Mouse (Mus musculus) forebrain, embryonic 13.5 days (tissue): Measurements from ENCODE around the gene Tent5b. TPM values are rescaled to one million over a fixed set of nuclear protein-coding genes. Genes with fewer than 3 reads are reported as not detected.
A peak's percentile ranks its signal among the peaks of the same experiment; 100 is the strongest.

Experiments used
- ATAC-seq: fragments of 200-750 bp; cut with Nextera tagmentation; 2 replicates; pipeline ENCODE4 v1.8.0; 2017
- H3K27ac ChIP-seq: fragments of 300-500 bp; sonication (generic); 2 replicates; pipeline ENCODE4 v1.5.1; 2015; ENCODE audit warnings: inconsistent platforms, mild to moderate bottlenecking, moderate library complexity
- H3K27me3 ChIP-seq: fragments of 300-500 bp; sonication (generic); 2 replicates; pipeline ENCODE4 v1.6.1; 2015; ENCODE audit warnings: mild to moderate bottlenecking, inconsistent platforms
- H3K36me3 ChIP-seq: fragments of 300-500 bp; sonication (generic); 2 replicates; pipeline ENCODE4 v1.6.1; 2015; ENCODE audit warnings: mild to moderate bottlenecking, inconsistent platforms; ENCODE audit not compliant: poor library complexity, severe bottlenecking
- H3K4me1 ChIP-seq: fragments of 300-500 bp; sonication (generic); 2 replicates; pipeline ENCODE4 v1.6.1; 2015; ENCODE audit warnings: inconsistent platforms
- H3K4me2 ChIP-seq: fragments of 300-500 bp; sonication (generic); 2 replicates; pipeline ENCODE4 v1.6.1; 2015; ENCODE audit warnings: inconsistent platforms, mild to moderate bottlenecking, moderate library complexity
- H3K4me3 ChIP-seq: fragments of 300-500 bp; sonication (generic); 2 replicates; pipeline ENCODE4 v1.5.1; 2015; ENCODE audit warnings: mild to moderate bottlenecking, inconsistent platforms
- H3K9ac ChIP-seq: fragments of 300-500 bp; sonication (generic); 2 replicates; pipeline ENCODE4 v1.6.1; 2015; ENCODE audit warnings: mild to moderate bottlenecking, inconsistent platforms
- H3K9me3 ChIP-seq: fragments of 300-500 bp; sonication (generic); replicated peaks from 2 replicates; pipeline ENCODE4 v1.6.1; 2016; ENCODE audit warnings: inconsistent platforms
- WGBS: fragments of 180-500 bp; shearing (Covaris S2); methylation state at CpG from one replicate; pipeline ENCODE4 v1.1.7; 2015; 5-methylcytosine and 5-hydroxymethylcytosine counted together
- polyA plus RNA-seq: library from polyadenylated mRNA; unstranded; fragments of >200 nt; fragmentation: Nextera tagmentation; extraction: Ambion mirVana; gene quantifications from 2 replicates; pipeline ENCODE4 v1.2.1, GENCODE M21; 2015

The Tent5b gene
- 0.27 TPM in 1 of 2 replicates, not detected in the other for polyA plus RNA-seq

DNA sequence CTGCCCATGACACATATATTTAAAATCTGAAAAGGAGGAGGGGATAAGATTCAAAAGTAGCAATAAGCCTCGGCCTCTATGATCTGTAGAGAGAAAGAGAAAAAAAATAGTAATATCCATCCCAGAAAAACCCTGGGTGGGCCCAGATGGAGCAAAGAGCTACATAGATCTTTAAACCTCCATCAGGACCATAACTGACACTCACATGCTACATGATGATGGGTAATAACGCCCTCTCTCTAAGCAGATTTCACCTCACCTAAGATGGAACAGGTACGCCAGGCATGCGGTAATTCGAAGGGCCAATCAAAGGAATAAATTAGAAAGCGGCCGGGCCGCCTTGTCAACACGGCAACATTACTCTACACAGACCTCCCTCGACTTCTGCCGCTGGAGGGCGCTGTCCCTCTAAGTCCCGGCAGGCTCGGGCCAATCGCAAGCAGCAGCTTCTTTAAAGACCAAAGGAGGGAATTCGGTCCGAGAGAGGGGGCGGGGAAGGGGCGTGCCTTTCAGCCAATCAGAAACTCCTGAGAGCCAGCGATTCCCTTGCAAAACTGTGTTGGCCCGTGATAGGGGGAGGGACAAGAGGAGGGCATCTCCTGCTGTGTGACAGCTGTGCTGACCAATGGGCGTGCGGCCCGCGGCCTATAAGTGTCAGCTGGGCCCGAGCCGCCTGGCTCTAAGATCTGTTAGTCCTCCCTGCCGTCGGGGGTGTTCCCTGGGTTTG lies at the start of gene Tent5b:
TSS of gene Tent5b (plus strand) at position 675 of the 727 bp plus-strand sequence.
- Histone ChIP-seq H3K27ac (no peak within 1 kb of the TSS), H3K4me2 (peak within 1 kb of the TSS; percentile 59), H3K36me3 (no peaks in the 10 kb centered on the region), H3K27me3 (peaks cover 69% of the 10 kb centered on the region), H3K4me3 (peak within 1 kb of the TSS; percentile 46), H3K9ac (peak within 1 kb of the TSS; percentile 52), H3K4me1 (peaks cover 12% of the 10 kb centered on the region; the same call in 1 of the 2 replicates), H3K9me3 (no peaks in the 10 kb centered on the region)
- WGBS: 2% methylated on average over 29 of the region's 29 CpGs
- peak; percentile 98 for ATAC-seq

DNA sequence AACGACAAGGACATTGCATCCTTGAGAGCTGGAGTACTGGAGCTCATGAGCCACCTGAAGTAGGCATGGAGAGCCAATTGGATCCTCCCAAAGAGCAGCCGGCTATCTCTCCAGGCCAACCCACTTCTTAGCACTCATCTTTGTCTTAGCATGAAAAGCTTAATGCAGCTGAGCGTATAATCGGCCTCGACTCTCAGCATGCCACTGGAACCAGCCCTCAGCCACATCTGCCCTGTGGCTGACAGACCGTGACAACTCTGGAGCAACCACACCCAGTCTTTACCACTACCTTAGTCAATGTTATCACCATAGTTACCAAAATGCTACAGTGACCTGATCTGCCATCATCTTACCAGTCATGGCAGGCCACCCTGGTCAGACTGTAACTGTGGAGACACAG lies 48.4 kb upstream of the Tent5b start:
- Histone ChIP-seq H3K9ac (no peak overlapping the region), H3K36me3 (no peaks in the 10 kb centered on the region), H3K27me3 (no peaks in the 10 kb centered on the region), H3K4me3 (no peak overlapping the region), H3K4me1 (peaks cover 14% of the 10 kb centered on the region), H3K9me3 (no peaks in the 10 kb centered on the region), H3K4me2 (no peak overlapping the region), H3K27ac (no peak overlapping the region)
- 51% methylated on average over 6 of the region's 6 CpGs for whole genome bisulfite sequencing
- no peak for ATAC-seq

DNA sequence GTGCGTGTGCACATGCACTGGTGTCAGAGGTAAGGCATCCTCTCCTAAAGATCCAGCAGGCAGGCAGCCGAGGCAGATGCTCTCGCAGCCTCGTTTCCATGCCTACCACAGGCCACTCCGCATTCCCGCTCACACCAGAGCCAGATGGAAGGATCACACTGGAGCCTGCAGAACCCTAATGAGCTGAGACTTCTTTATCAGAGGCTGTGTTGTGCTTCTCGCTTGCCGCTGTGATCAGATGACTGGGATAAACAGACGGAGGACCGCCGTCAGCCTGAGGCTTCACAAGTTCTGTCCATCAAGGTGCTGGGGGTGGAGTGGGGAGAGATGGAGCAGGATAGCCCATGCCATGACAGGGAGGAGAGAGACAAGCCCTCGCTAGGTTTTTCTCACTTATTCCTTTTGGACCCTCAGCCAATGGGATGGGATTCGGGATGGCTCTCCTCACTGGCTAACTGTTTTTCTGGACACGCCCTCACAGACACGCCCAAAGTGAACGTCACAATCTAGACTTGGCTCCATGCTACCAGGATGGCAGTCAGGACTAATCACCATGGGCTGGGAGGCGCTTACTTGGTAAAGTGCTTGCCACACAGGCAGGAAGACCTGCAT lies 47.3 kb upstream of the Tent5b start:
- Histone ChIP-seq H3K9ac (no peak overlapping the region), H3K36me3 (no peaks in the 10 kb centered on the region), H3K4me3 (no peak overlapping the region), H3K4me2 (peak overlapping the region; percentile 41), H3K4me1 (peaks cover 14% of the 10 kb centered on the region), H3K27ac (peak overlapping the region; percentile 85), H3K27me3 (no peaks in the 10 kb centered on the region), H3K9me3 (no peaks in the 10 kb centered on the region)
- 25% methylated on average over 17 of the region's 17 CpGs for WGBS
- ATAC-seq: peak; percentile 89

DNA sequence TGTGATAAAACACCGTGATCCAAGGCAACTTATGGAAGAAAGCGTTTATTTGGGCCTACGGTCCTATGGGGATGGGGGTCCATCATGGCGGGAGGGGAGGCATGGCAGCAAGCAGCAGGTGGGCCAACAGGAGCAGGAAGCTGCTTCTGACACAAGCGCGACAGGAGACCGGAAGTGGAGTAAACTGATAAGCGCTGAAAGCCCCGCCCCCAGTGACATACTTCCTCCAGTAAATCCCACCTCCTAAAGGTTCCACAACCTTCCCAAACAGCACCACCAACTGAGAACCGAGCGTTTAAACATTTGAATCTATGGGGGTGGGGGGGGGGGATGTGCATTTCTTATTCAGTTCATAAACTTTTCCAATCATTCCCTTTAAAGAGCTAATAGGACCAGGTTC lies 44.0 kb upstream of the Tent5b start:
- Histone ChIP-seq H3K36me3 (no peaks in the 10 kb centered on the region), H3K4me3 (no peak overlapping the region), H3K9me3 (no peaks in the 10 kb centered on the region), H3K4me1 (peaks cover 30% of the 10 kb centered on the region), H3K27ac (no peak overlapping the region), H3K27me3 (no peaks in the 10 kb centered on the region), H3K4me2 (no peak overlapping the region), H3K9ac (no peak overlapping the region)
- no peak for ATAC-seq
- 94% methylated on average over 11 of the region's 11 CpGs for WGBS

DNA sequence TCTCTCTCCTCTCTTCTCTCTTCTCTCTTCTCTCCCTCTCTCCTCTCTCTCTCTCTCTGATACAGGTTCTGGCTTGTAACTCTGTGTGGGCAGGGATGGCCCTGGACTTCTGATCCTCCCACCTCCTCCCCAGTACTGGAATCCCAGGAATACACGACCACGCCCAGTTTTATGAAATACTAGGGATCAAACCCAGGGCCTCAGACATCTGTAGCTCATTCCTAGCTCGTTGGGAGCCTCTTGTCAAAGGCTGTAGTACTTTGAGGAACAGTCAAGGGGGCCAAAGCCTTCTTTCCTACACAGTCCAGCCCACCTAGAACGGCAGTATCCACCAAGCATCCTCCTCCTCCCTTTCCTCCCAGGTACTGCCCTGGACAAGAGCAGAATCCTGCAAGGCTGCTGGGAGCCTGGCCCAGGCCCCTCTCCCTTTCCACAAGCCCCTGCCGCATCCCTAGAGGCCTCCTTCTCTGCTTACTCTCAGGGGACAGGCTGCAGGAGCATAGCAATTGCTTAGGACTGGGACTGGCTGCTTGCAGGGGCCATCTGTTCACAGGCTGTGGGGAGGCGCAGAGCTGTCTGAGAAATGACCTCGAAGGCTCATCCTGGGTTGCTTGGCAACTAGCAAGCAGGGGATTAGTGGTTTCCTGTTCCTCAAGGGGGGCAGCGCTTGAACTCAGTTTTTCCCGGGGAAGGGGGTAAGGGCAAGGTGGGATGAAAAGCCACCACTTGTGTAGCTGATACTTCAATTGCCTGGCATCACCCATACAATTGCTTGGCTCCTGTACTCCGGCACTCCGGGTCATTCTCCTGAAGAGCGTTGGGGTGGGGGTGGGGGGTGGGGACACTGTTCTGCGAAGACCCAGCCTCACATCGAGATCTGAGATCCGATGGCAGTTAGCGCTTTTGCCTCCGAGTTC lies 40.2 kb upstream of the Tent5b start:
- peak overlapping the region; percentile 41 for H3K9ac ChIP-seq
- H3K9me3 ChIP-seq: no peaks in the 10 kb centered on the region
- ATAC-seq: peak; percentile 92
- no peaks in the 10 kb centered on the region for H3K27me3 ChIP-seq
- no peak overlapping the region for H3K4me3 ChIP-seq
- peaks cover 27% of the 10 kb centered on the region for H3K4me1 ChIP-seq
- H3K36me3 ChIP-seq: no peaks in the 10 kb centered on the region
- 9% methylated on average over 17 of the region's 17 CpGs for WGBS
- peak overlapping the region; percentile 90 for H3K27ac ChIP-seq
- peak overlapping the region; percentile 52 for H3K4me2 ChIP-seq

DNA sequence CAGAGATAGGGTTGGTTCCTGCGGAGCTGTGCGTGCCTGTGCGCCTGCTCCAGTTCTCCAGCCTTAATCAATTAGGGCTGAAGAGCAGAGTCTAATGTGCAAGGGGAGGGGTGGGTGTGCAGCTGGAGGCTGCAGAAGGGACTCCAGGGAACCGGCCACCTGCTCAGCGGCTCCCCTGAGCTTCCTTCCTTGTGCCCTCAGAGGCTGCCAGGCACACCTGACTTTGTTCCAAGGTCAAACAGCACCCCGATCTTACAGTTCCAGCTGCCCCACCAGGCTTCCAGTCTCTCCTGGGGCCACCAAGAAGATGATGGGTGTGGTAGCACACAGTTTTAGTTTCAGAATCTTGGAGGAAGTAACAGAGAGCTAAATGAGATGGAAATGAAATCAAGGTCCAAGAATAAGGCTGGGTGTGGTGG lies 39.5 kb upstream of the Tent5b start:
- 2% methylated on average over 6 of the region's 6 CpGs for WGBS
- Histone ChIP-seq H3K36me3 (no peaks in the 10 kb centered on the region), H3K27ac (peak overlapping the region; percentile 90), H3K27me3 (no peaks in the 10 kb centered on the region), H3K4me3 (no peak overlapping the region), H3K9me3 (no peaks in the 10 kb centered on the region), H3K9ac (0 out of 2 replicates have a peak overlapping the region, but pooled peaks have one; percentile 41), H3K4me1 (peaks cover 27% of the 10 kb centered on the region), H3K4me2 (peak overlapping the region; percentile 52)
- peak; percentile 79 for ATAC-seq

DNA sequence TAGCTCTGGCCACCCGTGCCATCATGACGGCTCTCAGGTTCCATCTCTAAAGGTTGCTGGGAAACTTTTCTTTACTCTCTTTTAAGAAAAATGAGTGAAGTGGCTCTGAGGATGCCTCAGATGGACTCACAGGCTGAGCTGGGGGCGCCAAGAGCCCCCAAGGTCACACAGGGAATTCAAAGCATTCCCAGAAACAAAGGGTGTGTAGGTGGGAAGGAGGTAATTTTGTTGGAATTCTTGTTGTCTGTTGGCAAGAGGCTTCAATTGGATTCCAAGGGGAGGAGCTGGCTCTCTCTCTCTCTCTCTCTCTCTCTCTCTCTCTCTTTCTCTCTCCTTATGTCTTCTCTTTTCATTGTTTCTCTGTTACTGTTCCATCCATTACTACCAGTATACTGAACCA lies 37.7 kb upstream of the Tent5b start:
- no peak overlapping the region for H3K4me3 ChIP-seq
- H3K27ac ChIP-seq: no peak overlapping the region
- no peaks in the 10 kb centered on the region for H3K36me3 ChIP-seq
- H3K9me3 ChIP-seq: no peaks in the 10 kb centered on the region
- no peak for ATAC-seq
- H3K27me3 ChIP-seq: no peaks in the 10 kb centered on the region
- peaks cover 27% of the 10 kb centered on the region for H3K4me1 ChIP-seq
- no peak overlapping the region for H3K9ac ChIP-seq
- WGBS: 43% methylated on average over 3 of the region's 3 CpGs
- H3K4me2 ChIP-seq: no peak overlapping the region

DNA sequence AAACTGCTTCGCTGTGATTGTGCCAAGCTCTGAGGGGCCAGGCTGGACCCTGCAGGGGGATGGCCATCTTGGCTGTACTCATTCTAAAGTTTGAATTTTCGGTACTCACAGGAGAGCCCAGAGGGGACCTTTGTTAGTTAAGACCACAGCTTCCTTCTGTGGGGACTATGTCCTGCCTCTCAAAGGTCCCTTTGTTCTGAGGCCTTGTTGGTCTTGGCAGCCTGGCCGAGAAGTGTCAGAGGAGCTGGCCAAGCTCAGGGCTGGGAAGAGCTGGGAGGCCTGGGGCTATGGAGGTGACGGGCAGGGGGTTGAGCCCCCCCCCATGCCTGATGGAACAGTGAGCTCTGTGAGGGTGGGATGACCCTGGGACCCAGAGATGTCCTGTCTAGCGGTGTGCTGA lies 36.8 kb upstream of the Tent5b start:
- Histone ChIP-seq H3K9ac (no peak overlapping the region), H3K4me3 (no peak overlapping the region), H3K36me3 (no peaks in the 10 kb centered on the region), H3K27me3 (no peaks in the 10 kb centered on the region), H3K9me3 (no peaks in the 10 kb centered on the region), H3K27ac (no peak overlapping the region), H3K4me2 (no peak overlapping the region), H3K4me1 (peaks cover 27% of the 10 kb centered on the region)
- ATAC-seq: no peak
- 39% methylated on average over 5 of the region's 5 CpGs for WGBS

DNA sequence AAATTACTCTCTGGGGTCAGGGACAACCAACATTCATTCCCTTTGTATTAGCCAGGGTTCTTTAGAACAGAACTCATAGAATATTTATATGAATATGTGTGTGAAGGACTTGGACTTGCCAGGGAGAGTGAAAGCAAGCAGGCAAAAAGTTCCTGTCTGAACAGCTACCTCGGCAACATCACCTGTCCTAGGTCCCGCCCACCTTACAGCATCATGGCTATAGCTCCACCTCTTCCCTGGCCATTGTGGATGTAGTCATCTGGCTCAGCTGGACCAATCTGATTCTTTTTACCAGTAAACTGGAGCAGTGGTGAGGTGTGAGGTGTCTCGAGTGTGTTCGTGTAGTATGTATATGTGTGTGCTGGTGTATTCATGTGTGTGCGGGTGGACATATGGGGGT lies 34.2 kb upstream of the Tent5b start:
- Histone ChIP-seq H3K27ac (no peak overlapping the region), H3K9me3 (no peaks in the 10 kb centered on the region), H3K9ac (no peak overlapping the region), H3K4me1 (peaks cover 15% of the 10 kb centered on the region), H3K4me2 (no peak overlapping the region), H3K27me3 (no peaks in the 10 kb centered on the region), H3K36me3 (no peaks in the 10 kb centered on the region), H3K4me3 (no peak overlapping the region)
- no peak for ATAC-seq
- 91% methylated on average over 5 of the region's 5 CpGs for WGBS

DNA sequence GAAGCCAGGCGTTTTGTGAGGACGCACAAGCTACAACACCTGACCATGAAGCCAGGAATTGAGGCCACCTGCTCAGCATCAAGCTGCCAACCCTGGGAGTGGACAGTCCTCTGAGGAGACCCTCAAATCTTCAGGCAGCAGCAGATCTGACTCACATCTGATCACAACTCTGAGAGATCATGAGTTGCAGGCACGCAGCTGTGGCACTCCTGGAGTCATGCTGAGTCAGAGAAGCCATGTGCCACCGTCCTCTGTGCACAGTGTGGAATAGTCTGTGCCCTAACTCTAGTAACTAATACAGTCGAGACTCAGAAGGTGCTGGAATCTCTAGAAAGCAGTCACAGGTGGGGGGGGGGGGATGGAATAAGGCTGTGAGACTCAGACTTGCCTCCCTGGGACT lies 32.6 kb upstream of the Tent5b start:
- ATAC-seq: no peak
- H3K9me3 ChIP-seq: no peaks in the 10 kb centered on the region
- H3K36me3 ChIP-seq: no peaks in the 10 kb centered on the region
- no peak overlapping the region for H3K9ac ChIP-seq
- H3K4me2 ChIP-seq: no peak overlapping the region
- H3K27me3 ChIP-seq: no peaks in the 10 kb centered on the region
- no peak overlapping the region for H3K4me3 ChIP-seq
- H3K4me1 ChIP-seq: peaks cover 12% of the 10 kb centered on the region; the same call in 1 of the 2 replicates
- 58% methylated on average over 5 of the region's 5 CpGs for WGBS
- H3K27ac ChIP-seq: no peak overlapping the region

DNA sequence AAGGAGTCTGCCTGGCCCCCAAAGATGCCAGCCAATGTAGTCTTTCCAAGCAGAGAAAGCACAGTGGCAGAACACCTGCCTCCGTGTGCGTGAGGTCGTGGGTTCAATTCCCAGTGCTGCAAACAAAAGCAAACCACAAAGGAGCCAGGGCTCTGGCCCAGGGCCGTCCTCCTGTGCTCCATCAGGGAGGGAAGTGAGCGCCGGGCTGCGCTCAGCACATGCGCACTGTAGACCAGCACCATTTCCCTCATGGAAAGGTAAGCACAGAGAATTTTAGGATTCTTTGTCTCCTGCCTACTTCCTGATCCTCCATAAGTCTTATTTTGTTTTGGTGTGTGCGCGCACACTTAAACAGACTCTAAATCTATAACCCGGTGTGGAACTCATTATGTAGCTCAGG lies 32.0 kb upstream of the Tent5b start:
- WGBS: 73% methylated on average over 11 of the region's 11 CpGs
- no peak overlapping the region for H3K4me2 ChIP-seq
- no peaks in the 10 kb centered on the region for H3K27me3 ChIP-seq
- H3K27ac ChIP-seq: no peak overlapping the region
- ATAC-seq: no peak
- no peak overlapping the region for H3K4me3 ChIP-seq
- no peaks in the 10 kb centered on the region for H3K36me3 ChIP-seq
- peaks cover 7% of the 10 kb centered on the region; the same call in 1 of the 2 replicates for H3K4me1 ChIP-seq
- H3K9ac ChIP-seq: no peak overlapping the region
- H3K9me3 ChIP-seq: no peaks in the 10 kb centered on the region
